Mouse (Mus musculus): ENCODE results near the gene Foxj2.

DNA sequence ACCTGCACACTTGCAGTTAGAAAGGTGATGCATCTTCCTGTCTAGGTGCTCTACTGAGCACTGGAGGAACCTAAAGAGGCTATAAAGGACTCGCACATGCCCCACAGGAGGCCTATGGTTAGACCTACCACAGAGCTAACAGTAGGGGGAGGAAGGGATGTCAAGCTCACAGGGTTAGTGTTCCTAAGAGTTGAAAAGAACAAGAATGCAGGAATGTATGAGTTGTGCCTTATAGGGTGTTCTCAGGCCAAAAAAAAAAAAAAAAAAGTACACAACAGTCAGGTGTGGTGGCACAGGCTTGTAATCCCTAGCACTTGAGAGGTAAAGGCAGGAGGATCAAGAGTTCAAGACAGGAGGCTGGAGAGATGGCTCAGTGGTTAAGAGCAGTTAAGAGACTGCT, 39.8 kb upstream of the Foxj2 start:
- TF ChIP-seq POLR2A (IDR thresholded peaks at IDR 0.05; ENCODE audit: extremely low read depth, insufficient read depth, low read length): no peak
- no peak for TF ChIP-seq CTCF (IDR thresholded peaks at IDR 0.05; ENCODE audit: low read depth, low read length)
